Comparison of ENCODE assay signal across 14 mouse cellular contexts in the genomic region with DNA sequence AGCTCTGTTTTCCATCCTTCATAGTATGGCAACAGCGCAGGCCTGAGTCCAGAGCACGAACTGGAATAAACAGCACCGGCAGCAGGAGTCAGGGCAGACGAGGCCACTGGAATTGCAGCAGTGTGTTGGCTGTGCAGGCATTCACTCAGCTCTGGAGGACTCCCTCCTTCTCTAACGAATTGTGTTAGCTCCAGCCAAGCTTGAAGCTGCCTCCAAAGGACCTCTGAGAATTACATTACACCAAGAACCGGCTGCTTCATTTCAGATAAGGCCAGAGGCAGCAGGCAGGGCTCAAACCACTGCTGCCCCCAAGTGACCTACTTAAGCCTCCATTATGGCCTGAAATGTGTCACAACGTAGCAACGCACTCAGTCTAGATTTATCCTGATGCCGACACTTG.
DNase-seq lines count a peak whose midpoint lies in the region; ATAC-seq and TF ChIP-seq lines count a peak whose summit lies in the region.
"Had no signal": no experiment of that assay in that cellular context is flagged by ENCODE, and none has a peak within 500 bp of the region (broad histone marks: within the 10 kb centered on the region; RNA-seq: fewer than 3 reads in every experiment).

No protein-coding gene starts in this region.

- WGBS in hindbrain, embryonic 15.5 days: 60% methylated on average over 9 of the region's 9 CpGs
- WGBS in hindbrain, embryonic 10.5 days: 74% methylated on average over 9 of the region's 9 CpGs
- 56% methylated on average over 9 of the region's 9 CpGs for WGBS in hindbrain, postnatal 0 days

- no peak for TF ChIP-seq CTCF in hindbrain, postnatal 0 days (IDR thresholded peaks at IDR 0.05; ENCODE audit: low read depth)

- no peak overlapping the region for H3K9ac ChIP-seq in hindbrain, embryonic 15.5 days
- no peak overlapping the region for H3K9ac ChIP-seq in hindbrain, postnatal 0 days (replicated peaks; ENCODE audit: low read length)
- H3K9ac ChIP-seq: embryonic facial prominence, embryonic 13.5 days; limb, embryonic 12.5 days had no signal

- H3K4me1 ChIP-seq in hindbrain, embryonic 15.5 days (replicated peaks): no peaks in the 10 kb centered on the region
- no peaks in the 10 kb centered on the region for H3K4me1 ChIP-seq in hindbrain, embryonic 10.5 days (replicated peaks)
- H3K4me1 ChIP-seq in hindbrain, postnatal 0 days (ENCODE audit: insufficient read depth, low read length): no peaks in the 10 kb centered on the region
- H3K4me1 ChIP-seq: embryonic facial prominence, embryonic 13.5 days; limb, embryonic 12.5 days had no signal

- H3K36me3 ChIP-seq in hindbrain, embryonic 15.5 days: no peaks in the 10 kb centered on the region
- no peaks in the 10 kb centered on the region for H3K36me3 ChIP-seq in hindbrain, embryonic 10.5 days
- no peaks in the 10 kb centered on the region for H3K36me3 ChIP-seq in hindbrain, postnatal 0 days (ENCODE audit: insufficient read depth, low read length)
- H3K36me3 ChIP-seq: embryonic facial prominence, embryonic 13.5 days; limb, embryonic 12.5 days had no signal

- H3K4me3 ChIP-seq in hindbrain, embryonic 15.5 days: no peak overlapping the region
- H3K4me3 ChIP-seq in hindbrain, embryonic 10.5 days: no peak overlapping the region
- no peak overlapping the region for H3K4me3 ChIP-seq in hindbrain, postnatal 0 days (ENCODE audit: low read length)
- H3K4me3 ChIP-seq: embryonic facial prominence, embryonic 13.5 days; limb, embryonic 12.5 days had no signal

- H3K9me3 ChIP-seq in hindbrain, embryonic 15.5 days: no peaks in the 10 kb centered on the region
- no peaks in the 10 kb centered on the region for H3K9me3 ChIP-seq in hindbrain, embryonic 10.5 days
- no peaks in the 10 kb centered on the region for H3K9me3 ChIP-seq in hindbrain, postnatal 0 days (ENCODE audit: low read length)
- H3K9me3 ChIP-seq: embryonic facial prominence, embryonic 13.5 days had no signal

- intact Hi-C loops in gastrocnemius, postnatal 14 days (cut with DNase I; ENCODE audit: low total_unique reads): no loop called here

- no peaks in the 10 kb centered on the region for H3K27me3 ChIP-seq in hindbrain, embryonic 15.5 days
- H3K27me3 ChIP-seq in hindbrain, embryonic 10.5 days (ENCODE audit: insufficient read depth, poor library complexity, severe bottlenecking): no peaks in the 10 kb centered on the region
- no peaks in the 10 kb centered on the region for H3K27me3 ChIP-seq in hindbrain, postnatal 0 days (ENCODE audit: insufficient read depth, low read length)
- H3K27me3 ChIP-seq: embryonic facial prominence, embryonic 13.5 days; limb, embryonic 12.5 days had no signal

- H3K27ac ChIP-seq in hindbrain, embryonic 15.5 days (replicated peaks): 0 out of 2 replicates have a peak overlapping the region, but pooled peaks have one; percentile 2
- no peak overlapping the region for H3K27ac ChIP-seq in hindbrain, embryonic 10.5 days
- H3K27ac ChIP-seq in hindbrain, postnatal 0 days: no peak overlapping the region
- H3K27ac ChIP-seq: embryonic facial prominence, embryonic 13.5 days; limb, embryonic 12.5 days had no signal

- no peak overlapping the region for H3K4me2 ChIP-seq in hindbrain, embryonic 15.5 days
- H3K4me2 ChIP-seq in hindbrain, postnatal 0 days (ENCODE audit: low read depth, low read length): no peak overlapping the region
- H3K4me2 ChIP-seq: embryonic facial prominence, embryonic 13.5 days; limb, embryonic 12.5 days had no signal

- DNase-seq in hindbrain, embryonic 10.5 days (ENCODE audit: low spot score): no peak
- peak; percentile 60 for DNase-seq in MN1 (ENCODE audit: low spot score)
- DNase-seq in heart, adult 8-10 months (ENCODE audit: low spot score): peak; percentile 41
- no peak for DNase-seq in hindbrain, postnatal 0 days (ENCODE audit: low spot score)
- no peak for DNase-seq in embryo, embryonic 11 days
- no peak for DNase-seq in gastrocnemius, postnatal 14 days
- DNase-seq: cerebellum, postnatal 10 days; lung, adult 2 months; thymus, postnatal 4 days had no signal

- peak; percentile 63; the same call in 1 of the 2 replicates for ATAC-seq in hindbrain, embryonic 15.5 days (ENCODE audit: low FRiP score, low read depth)
- ATAC-seq in hindbrain, postnatal 0 days: peak; percentile 53; the same call in 1 of the 2 replicates
- ATAC-seq in megakaryocyte-erythroid progenitor cell, adult 5-6 weeks (replicated peaks; ENCODE audit: low FRiP score, low TSS enrichment, poor library complexity, severe bottlenecking): no peak
- ATAC-seq: forebrain, embryonic 14.5 days had no signal

Comparison
In these comparisons a context has a peak if more than half of its experiments do, and no peak if none do; other contexts are left out.
1. DNase-seq: peak in MN1 (single experiment) and heart, adult 8-10 months (single experiment); none in hindbrain, embryonic 10.5 days (single experiment), hindbrain, postnatal 0 days (single experiment), embryo, embryonic 11 days (single experiment) and gastrocnemius, postnatal 14 days (single experiment).